Comparison of ENCODE assay signal across 12 mouse cellular contexts in the genomic region with DNA sequence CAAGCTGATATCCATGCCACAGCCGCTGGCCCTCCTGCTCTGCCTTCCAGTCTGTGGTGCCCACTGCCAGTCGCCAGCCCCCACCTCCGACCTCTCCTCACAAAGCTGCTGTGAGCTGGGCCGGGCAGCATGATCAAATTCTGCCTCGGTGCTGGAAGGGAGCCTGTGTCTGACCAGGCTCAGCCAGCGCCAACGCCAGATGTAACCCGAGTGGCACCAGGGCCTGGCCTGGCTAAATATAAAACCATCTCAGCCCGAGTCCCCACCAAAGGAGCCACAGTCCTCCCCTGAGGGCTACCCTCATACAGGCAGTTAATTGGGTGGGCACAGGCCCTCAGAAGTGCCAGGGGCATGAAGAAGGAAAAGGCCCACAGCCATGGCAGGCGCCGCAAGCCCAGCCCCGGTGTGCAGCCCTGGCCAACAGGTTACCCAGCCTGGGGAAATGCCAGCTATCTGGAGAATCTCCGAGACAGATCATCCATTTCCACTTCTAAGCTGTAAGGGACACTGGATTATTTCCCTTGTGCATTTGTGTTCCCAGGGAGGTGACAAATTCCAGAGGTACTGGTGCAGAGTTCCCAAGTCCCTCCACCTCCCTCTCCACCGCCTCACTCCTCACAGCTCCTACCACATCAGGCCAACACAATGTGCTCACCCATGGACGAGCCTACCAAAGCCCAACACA. TPM values are rescaled to one million over a fixed set of nuclear protein-coding genes. Genes with fewer than 3 reads are reported as not detected.
DNase-seq lines count a peak whose midpoint lies in the region; ATAC-seq lines count a peak whose summit lies in the region.
"Had no signal": no experiment of that assay in that cellular context is flagged by ENCODE, and none has a peak within 500 bp of the region (broad histone marks: within the 10 kb centered on the region; RNA-seq: fewer than 3 reads in every experiment).

No protein-coding gene starts in this region.

- WGBS in kidney, embryonic 16.5 days = 59% methylated on average over 15 of the region's 15 CpGs
- 90% methylated on average over 15 of the region's 15 CpGs for WGBS in hindbrain, embryonic 11.5 days

- no peak for ATAC-seq in cerebellum, adult (ENCODE audit: insufficient number of reproducible peaks, low FRiP score, low TSS enrichment)
- ATAC-seq in kidney, embryonic 16.5 days (ENCODE audit: low FRiP score, low TSS enrichment) = no peak
- ATAC-seq in hindbrain, embryonic 11.5 days (ENCODE audit: low FRiP score) = no peak
- ATAC-seq: activated CD4-positive, CD25-positive, alpha-beta regulatory T cell, adult 4 months had no signal

- H3K27me3 ChIP-seq in kidney, embryonic 16.5 days (ENCODE audit: insufficient read depth, low read length) = no peaks in the 10 kb centered on the region
- H3K27me3 ChIP-seq in hindbrain, embryonic 11.5 days (ENCODE audit: control insufficient read depth, insufficient read depth, low read length) = no peaks in the 10 kb centered on the region
- H3K27me3 ChIP-seq: embryonic facial prominence, embryonic 12.5 days had no signal

- intact Hi-C loops in left cerebral cortex, postnatal 14 days (cut with DNase I) = no loop called here

- H3K4me2 ChIP-seq in kidney, embryonic 16.5 days (replicated peaks; ENCODE audit: low read depth, low read length) = no peak overlapping the region
- H3K4me2 ChIP-seq in hindbrain, embryonic 11.5 days (replicated peaks; ENCODE audit: low read depth, low read length) = no peak overlapping the region
- H3K4me2 ChIP-seq: embryonic facial prominence, embryonic 12.5 days had no signal

- H3K4me1 ChIP-seq in kidney, embryonic 16.5 days (ENCODE audit: insufficient read depth, low read length) = peaks cover 54% of the 10 kb centered on the region
- peaks cover 6% of the 10 kb centered on the region for H3K4me1 ChIP-seq in hindbrain, embryonic 11.5 days (replicated peaks; ENCODE audit: control insufficient read depth, insufficient read depth, low read length)

- H3K36me3 ChIP-seq in kidney, embryonic 16.5 days (ENCODE audit: insufficient read depth, low read length) = peaks cover 33% of the 10 kb centered on the region
- 0 out of 2 replicates have a peak, but pooled peaks cover 5% of the 10 kb centered on the region for H3K36me3 ChIP-seq in hindbrain, embryonic 11.5 days (ENCODE audit: control insufficient read depth, insufficient read depth, low read length)

- H3K9ac ChIP-seq in kidney, embryonic 16.5 days (replicated peaks; ENCODE audit: low read length) = peak overlapping the region; percentile 53
- no peak overlapping the region for H3K9ac ChIP-seq in hindbrain, embryonic 11.5 days (ENCODE audit: low read depth, low read length)
- H3K9ac ChIP-seq: embryonic facial prominence, embryonic 12.5 days had no signal

- no peak overlapping the region for H3K4me3 ChIP-seq in kidney, embryonic 16.5 days (ENCODE audit: low read length)
- no peak overlapping the region for H3K4me3 ChIP-seq in hindbrain, embryonic 11.5 days (ENCODE audit: low read depth, low read length)
- H3K4me3 ChIP-seq: embryonic facial prominence, embryonic 12.5 days had no signal

- peak; percentile 25 for DNase-seq in cerebellum, adult 11-12 months
- DNase-seq in left cerebral cortex, postnatal 14 days (ENCODE audit: low spot score in 2 of 2) = peak; percentile 2 to 7
- DNase-seq in left cerebral cortex, adult 11 months (ENCODE audit: low spot score) = no peak
- peak; percentile 47 to 48 for DNase-seq in cerebellum, postnatal 14 days
- no peak for DNase-seq in c-Kit-positive CD71-positive TER-119-positive erythroid progenitor cells, embryonic 14.5 days (ENCODE audit: low spot score)
- DNase-seq in hindbrain, embryonic 11.5 days (ENCODE audit: low spot score) = no peak

- no peaks in the 10 kb centered on the region for H3K9me3 ChIP-seq in kidney, embryonic 16.5 days (ENCODE audit: low read length)
- H3K9me3 ChIP-seq in hindbrain, embryonic 11.5 days (ENCODE audit: control insufficient read depth, low read length) = no peaks in the 10 kb centered on the region
- H3K9me3 ChIP-seq: embryonic facial prominence, embryonic 12.5 days had no signal

- peak overlapping the region; percentile 46; the same call in 1 of the 2 replicates for H3K27ac ChIP-seq in kidney, embryonic 16.5 days (ENCODE audit: low read length)
- H3K27ac ChIP-seq in hindbrain, embryonic 11.5 days (ENCODE audit: low read depth, low read length) = no peak overlapping the region

RNA-seq across cellular contexts. Expression of a gene that starts 8.3 kb away (rescaled TPM):
- 100 to 1,000 TPM; 141 to 147 TPM for total RNA-seq in left cerebral cortex, postnatal 14 days (2021)
- polyA plus RNA-seq in kidney, embryonic 16.5 days (2015; fragmentation: Nextera tagmentation; extraction: Ambion mirVana) = 356 and 362 TPM in 2 replicates
- polyA plus RNA-seq in hindbrain, embryonic 11.5 days (2014; fragmentation: Nextera tagmentation; extraction: Ambion mirVana) = 358 and 366 TPM in 2 replicates

RNA-seq across cellular contexts. Expression of a gene that starts 33.0 kb away (rescaled TPM):
- 100 to 1,000 TPM; 587 to 600 TPM for total RNA-seq in left cerebral cortex, postnatal 14 days (2021)
- polyA plus RNA-seq in kidney, embryonic 16.5 days (2015; fragmentation: Nextera tagmentation; extraction: Ambion mirVana) = 631 and 669 TPM in 2 replicates
- 732 and 754 TPM in 2 replicates for polyA plus RNA-seq in hindbrain, embryonic 11.5 days (2014; fragmentation: Nextera tagmentation; extraction: Ambion mirVana)

RNA-seq across cellular contexts. Expression of a gene that starts 33.2 kb away (rescaled TPM):
- 10 to 100 TPM; 38.4 to 40.0 TPM for total RNA-seq in left cerebral cortex, postnatal 14 days (2021)
- 67.5 and 68.0 TPM in 2 replicates for polyA plus RNA-seq in kidney, embryonic 16.5 days (2015; fragmentation: Nextera tagmentation; extraction: Ambion mirVana)
- polyA plus RNA-seq in hindbrain, embryonic 11.5 days (2014; fragmentation: Nextera tagmentation; extraction: Ambion mirVana) = 66.1 and 66.7 TPM in 2 replicates

RNA-seq across cellular contexts. Expression of a gene that starts 39.2 kb away (rescaled TPM):
- not detected for total RNA-seq in left cerebral cortex, postnatal 14 days (2021)
- not detected in 2 replicates for polyA plus RNA-seq in kidney, embryonic 16.5 days (2015; fragmentation: Nextera tagmentation; extraction: Ambion mirVana)
- polyA plus RNA-seq in hindbrain, embryonic 11.5 days (2014; fragmentation: Nextera tagmentation; extraction: Ambion mirVana) = 0.11 and 0.14 TPM in 2 replicates
- total RNA-seq: midbrain, postnatal 0 days had no signal
- polyA plus RNA-seq: activated CD4-positive, CD25-positive, alpha-beta regulatory T cell, adult 4 months; embryonic facial prominence, embryonic 12.5 days; midbrain, postnatal 0 days; spleen, adult 2 months had no signal

Comparison
In these comparisons a context has a peak if more than half of its experiments do, and no peak if none do; other contexts are left out.
1. DNase-seq: peak in cerebellum, adult 11-12 months (single experiment), left cerebral cortex, postnatal 14 days (2 of 2) and cerebellum, postnatal 14 days (2 of 2); none in left cerebral cortex, adult 11 months (single experiment), c-Kit-positive CD71-positive TER-119-positive erythroid progenitor cells, embryonic 14.5 days (single experiment) and hindbrain, embryonic 11.5 days (single experiment).